Mouse (Mus musculus) MEL (cell line): Measurements from ENCODE around the gene Syce2. TPM values are rescaled to one million over a fixed set of nuclear protein-coding genes. Genes with fewer than 3 reads are reported as not detected.
A peak's percentile ranks its signal among the peaks of the same experiment; 100 is the strongest.

Experiments used
- DNase-seq: peaks from one replicate; pipeline ENCODE4 v3.0.0; 2011; ENCODE audit warnings: low read depth, low spot score
- H3K27ac ChIP-seq: 2 replicates; pipeline ENCODE4 v1.5.1; 2012; ENCODE audit warnings: low read depth, mild to moderate bottlenecking, control low read depth, low read length, moderate library complexity; ENCODE audit not compliant: control insufficient read depth
- H3K27me3 ChIP-seq, 2 experiments: fragments of 150-350 bp in 1 of 2; sonication (generic) in 1 of 2; 2 replicates each; pipeline ENCODE4 v1.6.1; 2012; ENCODE audit warnings: low read length in 2 of 2, mild to moderate bottlenecking in 2 of 2, improper control_type of control experiment in 1 of 2, moderate library complexity in 1 of 2; ENCODE audit not compliant: insufficient read depth in 2 of 2, control insufficient read depth in 1 of 2
- H3K36me3 ChIP-seq, 2 experiments: 2 replicates each; pipeline ENCODE4 v1.6.1; 2012 to 2014; ENCODE audit warnings: low read length in 2 of 2, improper control_type of control experiment in 1 of 2, inconsistent platforms in 1 of 2, mild to moderate bottlenecking in 1 of 2; ENCODE audit not compliant: insufficient read depth in 2 of 2, control insufficient read depth in 1 of 2
- H3K4me1 ChIP-seq, 2 experiments: fragments of 150-350 bp in 1 of 2; sonication (generic) in 1 of 2; 2 replicates each; pipeline ENCODE4 v1.6.1; 2012; ENCODE audit warnings: low read length in 2 of 2, improper control_type of control experiment in 1 of 2, mild to moderate bottlenecking in 1 of 2; ENCODE audit not compliant: insufficient read depth in 2 of 2, control insufficient read depth in 1 of 2
- H3K4me3 ChIP-seq, 2 experiments: fragments of 150-350 bp in 1 of 2; sonication (generic) in 1 of 2; 2 replicates each; pipeline ENCODE4 v1.5.1; 2012; ENCODE audit warnings: low read depth in 2 of 2, low read length in 2 of 2, mild to moderate bottlenecking in 2 of 2, moderate library complexity in 2 of 2, control low read depth in 1 of 2, improper control_type of control experiment in 1 of 2; ENCODE audit not compliant: control insufficient read depth in 1 of 2, insufficient read depth in 1 of 2
- H3K79me2 ChIP-seq: 2 replicates; pipeline ENCODE4 v1.6.1; 2012; ENCODE audit warnings: mild to moderate bottlenecking, low read length, moderate library complexity; ENCODE audit not compliant: control insufficient read depth, poor library complexity, insufficient read depth
- H3K9ac ChIP-seq: 2 replicates; pipeline ENCODE4 v1.6.1; 2012; ENCODE audit warnings: low read depth, mild to moderate bottlenecking, control low read depth, low read length, moderate library complexity; ENCODE audit not compliant: control insufficient read depth, poor library complexity, severe bottlenecking
- H3K9me3 ChIP-seq: fragments of 150-350 bp; sonication (generic); replicated peaks from 2 replicates; pipeline ENCODE4 v1.6.1; 2012; ENCODE audit warnings: mild to moderate bottlenecking, low read length, improper control_type of control experiment, moderate library complexity; ENCODE audit not compliant: insufficient read depth
- CHD1 ChIP-seq: IDR thresholded peaks from 2 replicates; pipeline ENCODE4 v1.6.1; 2012; ENCODE audit warnings: low read depth, mild to moderate bottlenecking, inconsistent platforms, low read length, improper control_type of control experiment
- CHD2 ChIP-seq: IDR thresholded peaks from 2 replicates; pipeline ENCODE4 v1.6.1; 2011; ENCODE audit warnings: low read length, improper control_type of control experiment
- CTCF ChIP-seq, 3 experiments: IDR thresholded peaks in 2 of 3; conservative IDR thresholded peaks in 1 of 3; 2 replicates each; pipeline ENCODE4 v1.5.1; 2011 to 2012; ENCODE audit warnings: low read length in 3 of 3, low read depth in 2 of 3, mild to moderate bottlenecking in 2 of 3, improper control_type of control experiment in 1 of 3, inconsistent platforms in 1 of 3, mixed read lengths in 1 of 3, moderate library complexity in 1 of 3; ENCODE audit not compliant: control insufficient read depth in 1 of 3, insufficient read depth in 1 of 3, poor library complexity in 1 of 3, severe bottlenecking in 1 of 3
- EP300 ChIP-seq, 2 experiments: IDR thresholded peaks; 2 replicates each; pipeline ENCODE4 v1.6.1; 2011; ENCODE audit warnings: improper control_type of control experiment in 2 of 2, low read length in 2 of 2, low read depth in 1 of 2, mild to moderate bottlenecking in 1 of 2
- ETS1 ChIP-seq: IDR thresholded peaks from 2 replicates; pipeline ENCODE4 v1.6.1; 2012; ENCODE audit warnings: low read depth, mild to moderate bottlenecking, inconsistent platforms, low read length, improper control_type of control experiment, moderate library complexity
- GABPA ChIP-seq: IDR thresholded peaks from 2 replicates; pipeline ENCODE4 v1.6.1; 2012; ENCODE audit warnings: low read depth, mild to moderate bottlenecking, inconsistent platforms, low read length, improper control_type of control experiment, moderate library complexity
- GATA1 ChIP-seq: IDR thresholded peaks from 2 replicates; pipeline ENCODE4 v1.6.1; 2011; ENCODE audit warnings: low read depth, low read length, improper control_type of control experiment
- HCFC1 ChIP-seq: IDR thresholded peaks from 2 replicates; pipeline ENCODE4 v1.6.1; 2012; ENCODE audit warnings: low read depth, mild to moderate bottlenecking, inconsistent platforms, low read length, improper control_type of control experiment, moderate library complexity
- KAT2A ChIP-seq: conservative IDR thresholded peaks from 2 replicates; pipeline ENCODE4 v1.6.1; 2012; ENCODE audit warnings: low read depth, low read length, improper control_type of control experiment, inconsistent platforms
- MAFK ChIP-seq: IDR thresholded peaks from 2 replicates; pipeline ENCODE4 v1.6.1; 2011; ENCODE audit warnings: low read depth, mild to moderate bottlenecking, low read length, improper control_type of control experiment, borderline replicate concordance
- MYB ChIP-seq: IDR thresholded peaks from 2 replicates; pipeline ENCODE4 v1.6.1; 2011; ENCODE audit warnings: mild to moderate bottlenecking, low read depth, low read length, improper control_type of control experiment
- MYC ChIP-seq: IDR thresholded peaks from 2 replicates; pipeline ENCODE4 v1.6.1; 2011; ENCODE audit warnings: low read depth, mild to moderate bottlenecking, low read length, improper control_type of control experiment, moderate library complexity
- NRF1 ChIP-seq: IDR thresholded peaks from 2 replicates; pipeline ENCODE4 v1.6.1; 2014; ENCODE audit warnings: low read depth, mild to moderate bottlenecking, inconsistent platforms, low read length, improper control_type of control experiment, moderate library complexity; ENCODE audit not compliant: poor library complexity, insufficient read depth, severe bottlenecking
- POLR2A ChIP-seq, 2 experiments: IDR thresholded peaks; 2 replicates each; pipeline ENCODE4 v1.6.1; 2011 to 2012; ENCODE audit warnings: low read length in 2 of 2, mild to moderate bottlenecking in 2 of 2, control low read depth in 1 of 2, improper control_type of control experiment in 1 of 2, low read depth in 1 of 2, moderate library complexity in 1 of 2; ENCODE audit not compliant: control insufficient read depth in 1 of 2, insufficient read depth in 1 of 2, poor library complexity in 1 of 2
- POLR2AphosphoS2 ChIP-seq: IDR thresholded peaks from 2 replicates; pipeline ENCODE4 v1.6.1; 2011; ENCODE audit warnings: low read length, improper control_type of control experiment
- POLR2AphosphoS5 ChIP-seq: IDR thresholded peaks from 2 replicates; pipeline ENCODE4 v1.6.1; 2012; ENCODE audit warnings: low read depth, borderline replicate concordance, mild to moderate bottlenecking, inconsistent platforms, low read length, moderate library complexity, mixed read lengths
- RAD21 ChIP-seq: IDR thresholded peaks from 2 replicates; pipeline ENCODE4 v1.6.1; 2011; ENCODE audit warnings: mild to moderate bottlenecking, low read depth, low read length, improper control_type of control experiment
- RCOR1 ChIP-seq: IDR thresholded peaks from 2 replicates; pipeline ENCODE4 v1.6.1; 2012; ENCODE audit warnings: low read depth, mild to moderate bottlenecking, inconsistent platforms, low read length, improper control_type of control experiment
- SMC3 ChIP-seq: IDR thresholded peaks from 2 replicates; pipeline ENCODE4 v1.6.1; 2011; ENCODE audit warnings: low read depth, low read length, improper control_type of control experiment
- TBP ChIP-seq: IDR thresholded peaks from 2 replicates; pipeline ENCODE4 v1.8.0; 2011; ENCODE audit warnings: low read depth, low read length, improper control_type of control experiment
- TCF12 ChIP-seq: IDR thresholded peaks from 2 replicates; pipeline ENCODE4 v1.6.1; 2014; ENCODE audit warnings: low read depth, mild to moderate bottlenecking, inconsistent platforms, low read length, improper control_type of control experiment, moderate library complexity
- USF1 ChIP-seq: IDR thresholded peaks from 2 replicates; pipeline ENCODE4 v1.6.1; 2014; ENCODE audit warnings: low read depth, mild to moderate bottlenecking, inconsistent platforms, low read length, improper control_type of control experiment, moderate library complexity
- USF2 ChIP-seq, 2 experiments: IDR thresholded peaks; 2 replicates each; pipeline ENCODE4 v1.6.1; 2011 to 2012; ENCODE audit warnings: improper control_type of control experiment in 2 of 2, low read length in 2 of 2, borderline replicate concordance in 1 of 2, inconsistent platforms in 1 of 2, low read depth in 1 of 2, mild to moderate bottlenecking in 1 of 2; ENCODE audit not compliant: insufficient read depth in 1 of 2
- ZC3H11A ChIP-seq: IDR thresholded peaks from 2 replicates; pipeline ENCODE4 v1.6.1; 2012; ENCODE audit warnings: low read depth, mild to moderate bottlenecking, inconsistent platforms, low read length, improper control_type of control experiment
- ZKSCAN1 ChIP-seq: IDR thresholded peaks from 2 replicates; pipeline ENCODE4 v1.6.1; 2012; ENCODE audit warnings: low read depth, mild to moderate bottlenecking, inconsistent platforms, low read length, improper control_type of control experiment, moderate library complexity
- ZMIZ1 ChIP-seq: IDR thresholded peaks from 2 replicates; pipeline ENCODE4 v1.6.1; 2012; ENCODE audit warnings: low read depth, mild to moderate bottlenecking, inconsistent platforms, low read length, improper control_type of control experiment, moderate library complexity
- ZNF384 ChIP-seq: IDR thresholded peaks from 2 replicates; pipeline ENCODE4 v1.6.1; 2012; ENCODE audit warnings: low read depth, mild to moderate bottlenecking, inconsistent platforms, low read length, improper control_type of control experiment
- polyA plus RNA-seq, 2 experiments: library from polyadenylated mRNA; stranded (reverse) in 1 of 2; unstranded in 1 of 2; fragments of >175 nt in 1 of 2; fragments of >200 nt in 1 of 2; gene quantifications; 2 replicates each; pipeline versions ENCODE4 v1.2.1 to v1.2.4; 2012; ENCODE audit warnings: low replicate concordance in 2 of 2, low read depth in 1 of 2; ENCODE audit not compliant: insufficient read length in 2 of 2, insufficient read depth in 1 of 2, missing spikeins in 1 of 2
- total RNA-seq: library from RNA; depleted of rRNA; stranded (reverse); fragments of 300-350 nt; gene quantifications from 2 replicates; pipeline ENCODE4 v1.2.3, GENCODE M21; 2012

Syce2 gene
- total and polyA plus RNA-seq, 3 experiments = 75.5 to 115 TPM; not detected in 1

- no peak for TF ChIP-seq EP300 (IDR thresholded peaks at IDR 0.05; ENCODE audit: low read depth in 1 of 2, low read length in 2 of 2)
- TF ChIP-seq CHD1 = no peak
- no peak for TF ChIP-seq NRF1
- no peak for TF ChIP-seq ZKSCAN1
- TF ChIP-seq HCFC1 = no peak
- no peak for TF ChIP-seq POLR2AphosphoS2
- no peak for TF ChIP-seq RAD21
- TF ChIP-seq MAFK = no peak
- no peak for TF ChIP-seq USF1
- no peak for TF ChIP-seq POLR2AphosphoS5
- no peak for TF ChIP-seq POLR2A (IDR thresholded peaks at IDR 0.05; ENCODE audit: control insufficient read depth in 1 of 2, insufficient read depth in 1 of 2, low read depth in 1 of 2, low read length in 2 of 2, poor library complexity in 1 of 2)
- TF ChIP-seq CTCF (IDR thresholded peaks at IDR 0.05 in 2 of 3, conservative IDR thresholded peaks at IDR 0.05 in 1 of 3; ENCODE audit: control insufficient read depth in 1 of 3, insufficient read depth in 1 of 3, low read depth in 2 of 3, low read length in 3 of 3, poor library complexity in 1 of 3, severe bottlenecking in 1 of 3) = no peak
- no peak for TF ChIP-seq CHD2
- no peak for TF ChIP-seq KAT2A
- TF ChIP-seq USF2 (IDR thresholded peaks at IDR 0.05; ENCODE audit: borderline replicate concordance in 1 of 2, insufficient read depth in 1 of 2, low read depth in 1 of 2, low read length in 2 of 2) = no peak
- no peak for TF ChIP-seq ZMIZ1
- no peak for TF ChIP-seq GATA1
- no peak for TF ChIP-seq TBP
- no peak for TF ChIP-seq ZNF384
- TF ChIP-seq GABPA = no peak
- no peaks in the 10 kb centered on the region for H3K27me3 ChIP-seq
- no peak for DNase-seq
- peaks cover 9 to 27% of the 10 kb centered on the region in 2 experiments; a peak in 3 of 4 replicates for H3K4me1 ChIP-seq
- no peaks in the 10 kb centered on the region for H3K79me2 ChIP-seq
- no peaks in the 10 kb centered on the region for H3K9me3 ChIP-seq
- no peak overlapping the region for H3K27ac ChIP-seq
- no peak overlapping the region for H3K9ac ChIP-seq
- H3K4me3 ChIP-seq = no peak overlapping the region
- peaks cover 0 to 18% of the 10 kb centered on the region in 2 experiments; a peak in 2 of 4 replicates for H3K36me3 ChIP-seq
These were observed 49.7 kb downstream of the Syce2 start for GRCm38 (mm10) chr8:84921596-84921995.

GRCm38 (mm10) chr8:84925557-84925956 is 53.6 kb downstream of the Syce2 start:
- Histone ChIP-seq H3K27ac (no peak overlapping the region), H3K79me2 (no peaks in the 10 kb centered on the region), H3K27me3 (no peaks in the 10 kb centered on the region)

More at GRCm38 (mm10) chr8:84925557-84925956, 53.6 kb downstream of the Syce2 start:
- TF ChIP-seq HCFC1 (0 out of 2 replicates have a peak, but pooled peaks have one; percentile 22), SMC3 (0 out of 2 replicates have a peak, but pooled peaks have one; percentile 15), POLR2AphosphoS5 (no peak), MYC (0 out of 2 replicates have a peak, but pooled peaks have one; percentile 27), MYB (0 out of 2 replicates have a peak, but pooled peaks have one; percentile 20), RCOR1 (peak; percentile 48), ZMIZ1 (0 out of 2 replicates have a peak, but pooled peaks have one; percentile 40), TBP (0 out of 2 replicates have a peak, but pooled peaks have one; percentile 32), TCF12 (no peak), EP300 (IDR thresholded peaks at IDR 0.05; ENCODE audit: low read depth in 1 of 2, low read length in 2 of 2) (peak in 1 of 2 experiments; percentile 58; a peak in 2 of 4 replicates), ETS1 (peak; percentile 48; the same call in 1 of the 2 replicates), ZC3H11A (no peak)
- Histone ChIP-seq H3K9ac (no peak overlapping the region), H3K9me3 (no peaks in the 10 kb centered on the region), H3K4me1 (peaks cover 9 to 30% of the 10 kb centered on the region in 2 experiments; a peak in 3 of 4 replicates), H3K4me3 (no peak overlapping the region), H3K36me3 (peaks cover 0 to 18% of the 10 kb centered on the region in 2 experiments; a peak in 2 of 4 replicates)
- DNase-seq = peak; percentile 82
